Mouse (Mus musculus): ENCODE results near the gene Dynll2. TPM values are rescaled to one million over a fixed set of nuclear protein-coding genes. Genes with fewer than 3 reads are reported as not detected.

Dynll2 gene
- 150 TPM for polyA plus RNA-seq (2021)

- DNase-seq (ENCODE audit: low read depth, low spot score) = peak; percentile 30
- ChIA-PET POLR2A (interaction anchor here (1.6 kb wide), 1 partner anchor 65 kb away, joined by 5 read pairs; no protein-coding TSS in a partner anchor), CTCF (interaction anchor here (1.2 to 4.2 kb wide), 4 partner anchors 12 to 217 kb away, joined by 5 to 24 read pairs (median 6); partner anchors contain the start of gene Mrps23)
- in situ Hi-C loops (cut with MboI; ENCODE audit: low pct_unique_long_range_greater_than_20kb) = loop anchor here (5.0 kb wide), 1 partner anchor 60 kb away; the partner anchor contains the start of gene Srsf1
- no peaks in the 10 kb centered on the region for H3K27me3 ChIP-seq
- no peak for TF ChIP-seq CTCF (IDR thresholded peaks at IDR 0.05)
- ATAC-seq = peak; percentile 82
These were observed at the start of gene Dynll2 for GRCm38 (mm10) chr11:87986831-87987793. Gene Dynll2, minus strand, starts transcription at chr11:87987533.

- ChIA-PET POLR2A (no interaction called here), CTCF (no interaction called here)
- ATAC-seq = no peak
- in situ Hi-C loops (cut with MboI; ENCODE audit: low pct_unique_long_range_greater_than_20kb) = no loop called here
- no peak for TF ChIP-seq CTCF (IDR thresholded peaks at IDR 0.05)
- DNase-seq (ENCODE audit: low read depth, low spot score) = no peak
- no peaks in the 10 kb centered on the region for H3K27me3 ChIP-seq
These were observed 49.5 kb upstream of the Dynll2 start for GRCm38 (mm10) chr11:88036761-88037251.

- in situ Hi-C loops (cut with MboI; ENCODE audit: low pct_unique_long_range_greater_than_20kb) = no loop called here
- POLR2A ChIA-PET = interaction anchor here (0.6 kb wide), 1 partner anchor 48 kb away, joined by 3 read pairs; no protein-coding TSS in a partner anchor
- no peak for ATAC-seq
- CTCF ChIA-PET = no interaction called here
- no peaks in the 10 kb centered on the region for H3K27me3 ChIP-seq
- no peak for DNase-seq (ENCODE audit: low read depth, low spot score)
- TF ChIP-seq CTCF (IDR thresholded peaks at IDR 0.05) = no peak
These were observed 48.6 kb upstream of the Dynll2 start for GRCm38 (mm10) chr11:88035970-88036369.

- no peak for TF ChIP-seq CTCF (IDR thresholded peaks at IDR 0.05)
- CTCF ChIA-PET = no interaction called here
These were observed 44.4 kb upstream of the Dynll2 start for GRCm38 (mm10) chr11:88031753-88032152.

GRCm38 (mm10) chr11:88030836-88031235 lies 43.5 kb upstream of the Dynll2 start:
- CTCF ChIA-PET = no interaction called here
- TF ChIP-seq CTCF (IDR thresholded peaks at IDR 0.05) = no peak
- POLR2A ChIA-PET = no interaction called here
- DNase-seq (ENCODE audit: low read depth, low spot score) = no peak
- no peaks in the 10 kb centered on the region for H3K27me3 ChIP-seq
- ATAC-seq = no peak
- in situ Hi-C loops (cut with MboI; ENCODE audit: low pct_unique_long_range_greater_than_20kb) = no loop called here

More at GRCm38 (mm10) chr11:88031753-88032152, 44.4 kb upstream of the Dynll2 start:
- in situ Hi-C loops (cut with MboI; ENCODE audit: low pct_unique_long_range_greater_than_20kb) = no loop called here
- no peak for DNase-seq (ENCODE audit: low read depth, low spot score)
- no peak for ATAC-seq
- POLR2A ChIA-PET = no interaction called here
- no peaks in the 10 kb centered on the region for H3K27me3 ChIP-seq

GRCm38 (mm10) chr11:88030219-88030618 lies 42.9 kb upstream of the Dynll2 start:
- POLR2A ChIA-PET = no interaction called here

GRCm38 (mm10) chr11:88028193-88028684 lies 40.9 kb upstream of the Dynll2 start:
- in situ Hi-C loops (cut with MboI; ENCODE audit: low pct_unique_long_range_greater_than_20kb) = no loop called here
- POLR2A ChIA-PET = interaction anchor here (1.1 to 1.4 kb wide), 2 partner anchors 9 to 15 kb away, joined by 3 to 4 read pairs; no protein-coding TSS in a partner anchor
- no peak for TF ChIP-seq CTCF (IDR thresholded peaks at IDR 0.05)
- H3K27me3 ChIP-seq = no peaks in the 10 kb centered on the region
- CTCF ChIA-PET = no interaction called here
- ATAC-seq (no peak), DNase-seq (ENCODE audit: low read depth, low spot score) (no peak)

More at GRCm38 (mm10) chr11:88030219-88030618, 42.9 kb upstream of the Dynll2 start:
- no peak for DNase-seq (ENCODE audit: low read depth, low spot score)
- TF ChIP-seq CTCF (IDR thresholded peaks at IDR 0.05) = no peak
- in situ Hi-C loops (cut with MboI; ENCODE audit: low pct_unique_long_range_greater_than_20kb) = no loop called here
- ATAC-seq = no peak
- CTCF ChIA-PET = no interaction called here
- no peaks in the 10 kb centered on the region for H3K27me3 ChIP-seq

GRCm38 (mm10) chr11:88027391-88028035 lies 40.2 kb upstream of the Dynll2 start:
- ChIA-PET CTCF (no interaction called here), POLR2A (no interaction called here)
- ATAC-seq (no peak), DNase-seq (ENCODE audit: low read depth, low spot score) (no peak)
- H3K27me3 ChIP-seq = no peaks in the 10 kb centered on the region
- in situ Hi-C loops (cut with MboI; ENCODE audit: low pct_unique_long_range_greater_than_20kb) = no loop called here
- TF ChIP-seq CTCF (IDR thresholded peaks at IDR 0.05) = no peak

GRCm38 (mm10) chr11:88023933-88024332 lies 36.6 kb upstream of the Dynll2 start:
- no peak for TF ChIP-seq CTCF (IDR thresholded peaks at IDR 0.05)
- ChIA-PET POLR2A (interaction anchor here (0.9 kb wide), 1 partner anchor 38 kb away, joined by 3 read pairs; no protein-coding TSS in a partner anchor), CTCF (no interaction called here)
- DNase-seq (ENCODE audit: low read depth, low spot score) (no peak), ATAC-seq (no peak)
- no peaks in the 10 kb centered on the region for H3K27me3 ChIP-seq
- in situ Hi-C loops (cut with MboI; ENCODE audit: low pct_unique_long_range_greater_than_20kb) = no loop called here

GRCm38 (mm10) chr11:88015795-88016194 lies 28.5 kb upstream of the Dynll2 start:
- no peak for DNase-seq (ENCODE audit: low read depth, low spot score)
- ChIA-PET CTCF (no interaction called here), POLR2A (no interaction called here)
- no peak for ATAC-seq
- in situ Hi-C loops (cut with MboI; ENCODE audit: low pct_unique_long_range_greater_than_20kb) = no loop called here
- no peaks in the 10 kb centered on the region for H3K27me3 ChIP-seq
- TF ChIP-seq CTCF (IDR thresholded peaks at IDR 0.05) = no peak

Measured in Patski (cell line).